Mouse (Mus musculus): ENCODE results near the gene Pard6b. TPM values are rescaled to one million over a fixed set of nuclear protein-coding genes. Genes with fewer than 3 reads are reported as not detected.
A peak's percentile ranks its signal among the peaks of the same experiment; 100 is the strongest.

Gene Pard6b
- polyA plus RNA-seq (2011; ENCODE audit: insufficient read depth, insufficient read length, low read depth, missing spikeins): 55.0 and 55.3 TPM in 2 replicates

GRCm38 (mm10) chr2:168080431-168081246 is at the start of gene Pard6b:
Pard6b (plus strand) TSS chr2:168081004.
- Histone ChIP-seq H3K4me3 (ENCODE audit: low read depth, low read length) (peak within 1 kb of the TSS; percentile 72), H3K27me3 (ENCODE audit: control insufficient read depth, insufficient read depth, low read length, poor library complexity, severe bottlenecking) (no peaks in the 10 kb centered on the region), H3K27ac (ENCODE audit: insufficient read depth, low read length) (peak within 1 kb of the TSS; percentile 71), H3K36me3 (ENCODE audit: control insufficient read depth, insufficient read depth, low read length, poor library complexity, severe bottlenecking) (no peaks in the 10 kb centered on the region), H3K9ac (ENCODE audit: low read depth, poor library complexity, severe bottlenecking) (peak within 1 kb of the TSS; percentile 90), H3K4me1 (ENCODE audit: control insufficient read depth, insufficient read depth, low read length) (peaks cover 2% of the 10 kb centered on the region), H3K9me3 (replicated peaks; ENCODE audit: control insufficient read depth, insufficient read depth, low read length, poor library complexity, severe bottlenecking) (no peaks in the 10 kb centered on the region)
- TF ChIP-seq CTCF (IDR thresholded peaks at IDR 0.05; ENCODE audit: low read depth, low read length) (no peak), EP300 (IDR thresholded peaks at IDR 0.05; ENCODE audit: insufficient read depth, low read depth, low read length) (peak; percentile 36; the same call in 1 of the 2 replicates), POLR2A (IDR thresholded peaks at IDR 0.05; ENCODE audit: insufficient read depth, low read length) (peak; percentile 66)

GRCm38 (mm10) chr2:168031842-168032241 is 49.0 kb upstream of the Pard6b start:
- no peaks in the 10 kb centered on the region for H3K27me3 ChIP-seq (ENCODE audit: control insufficient read depth, insufficient read depth, low read length, poor library complexity, severe bottlenecking)
- H3K36me3 ChIP-seq (ENCODE audit: control insufficient read depth, insufficient read depth, low read length, poor library complexity, severe bottlenecking): no peaks in the 10 kb centered on the region
- H3K9me3 ChIP-seq (replicated peaks; ENCODE audit: control insufficient read depth, insufficient read depth, low read length, poor library complexity, severe bottlenecking): no peaks in the 10 kb centered on the region; the same call in 1 of the 2 replicates
- H3K4me1 ChIP-seq (ENCODE audit: control insufficient read depth, insufficient read depth, low read length): no peaks in the 10 kb centered on the region
- H3K4me3 ChIP-seq (ENCODE audit: low read depth, low read length): no peak overlapping the region
- H3K27ac ChIP-seq (ENCODE audit: insufficient read depth, low read length): no peak overlapping the region
- H3K9ac ChIP-seq (ENCODE audit: low read depth, poor library complexity, severe bottlenecking): no peak overlapping the region
- TF ChIP-seq CTCF (IDR thresholded peaks at IDR 0.05; ENCODE audit: low read depth, low read length) (no peak), EP300 (IDR thresholded peaks at IDR 0.05; ENCODE audit: insufficient read depth, low read depth, low read length) (no peak), POLR2A (IDR thresholded peaks at IDR 0.05; ENCODE audit: insufficient read depth, low read length) (no peak)

GRCm38 (mm10) chr2:168033905-168034304 is 46.9 kb upstream of the Pard6b start:
- Histone ChIP-seq H3K9me3 (replicated peaks; ENCODE audit: control insufficient read depth, insufficient read depth, low read length, poor library complexity, severe bottlenecking) (no peaks in the 10 kb centered on the region), H3K27me3 (ENCODE audit: control insufficient read depth, insufficient read depth, low read length, poor library complexity, severe bottlenecking) (no peaks in the 10 kb centered on the region), H3K4me3 (ENCODE audit: low read depth, low read length) (no peak overlapping the region), H3K27ac (ENCODE audit: insufficient read depth, low read length) (no peak overlapping the region), H3K36me3 (ENCODE audit: control insufficient read depth, insufficient read depth, low read length, poor library complexity, severe bottlenecking) (no peaks in the 10 kb centered on the region), H3K9ac (ENCODE audit: low read depth, poor library complexity, severe bottlenecking) (no peak overlapping the region), H3K4me1 (ENCODE audit: control insufficient read depth, insufficient read depth, low read length) (no peaks in the 10 kb centered on the region)
- no peak for TF ChIP-seq POLR2A (IDR thresholded peaks at IDR 0.05; ENCODE audit: insufficient read depth, low read length)
- no peak for TF ChIP-seq EP300 (IDR thresholded peaks at IDR 0.05; ENCODE audit: insufficient read depth, low read depth, low read length)
- TF ChIP-seq CTCF (IDR thresholded peaks at IDR 0.05; ENCODE audit: low read depth, low read length): no peak

- no peaks in the 10 kb centered on the region for H3K9me3 ChIP-seq (replicated peaks; ENCODE audit: control insufficient read depth, insufficient read depth, low read length, poor library complexity, severe bottlenecking)
- H3K4me1 ChIP-seq (ENCODE audit: control insufficient read depth, insufficient read depth, low read length): no peaks in the 10 kb centered on the region
- no peak overlapping the region for H3K27ac ChIP-seq (ENCODE audit: insufficient read depth, low read length)
- H3K27me3 ChIP-seq (ENCODE audit: control insufficient read depth, insufficient read depth, low read length, poor library complexity, severe bottlenecking): no peaks in the 10 kb centered on the region
- TF ChIP-seq EP300 (IDR thresholded peaks at IDR 0.05; ENCODE audit: insufficient read depth, low read depth, low read length) (no peak), CTCF (IDR thresholded peaks at IDR 0.05; ENCODE audit: low read depth, low read length) (no peak), POLR2A (IDR thresholded peaks at IDR 0.05; ENCODE audit: insufficient read depth, low read length) (no peak)
- H3K4me3 ChIP-seq (ENCODE audit: low read depth, low read length): no peak overlapping the region
- H3K36me3 ChIP-seq (ENCODE audit: control insufficient read depth, insufficient read depth, low read length, poor library complexity, severe bottlenecking): no peaks in the 10 kb centered on the region
- no peak overlapping the region for H3K9ac ChIP-seq (ENCODE audit: low read depth, poor library complexity, severe bottlenecking)
Observed at GRCm38 (mm10) chr2:168035907-168036306, 44.9 kb upstream of the Pard6b start.

- H3K36me3 ChIP-seq (ENCODE audit: control insufficient read depth, insufficient read depth, low read length, poor library complexity, severe bottlenecking): no peaks in the 10 kb centered on the region
- H3K9me3 ChIP-seq (replicated peaks; ENCODE audit: control insufficient read depth, insufficient read depth, low read length, poor library complexity, severe bottlenecking): no peaks in the 10 kb centered on the region
- TF ChIP-seq CTCF (IDR thresholded peaks at IDR 0.05; ENCODE audit: low read depth, low read length) (no peak), POLR2A (IDR thresholded peaks at IDR 0.05; ENCODE audit: insufficient read depth, low read length) (no peak), EP300 (IDR thresholded peaks at IDR 0.05; ENCODE audit: insufficient read depth, low read depth, low read length) (no peak)
- H3K9ac ChIP-seq (ENCODE audit: low read depth, poor library complexity, severe bottlenecking): no peak overlapping the region
- H3K27me3 ChIP-seq (ENCODE audit: control insufficient read depth, insufficient read depth, low read length, poor library complexity, severe bottlenecking): no peaks in the 10 kb centered on the region
- H3K4me3 ChIP-seq (ENCODE audit: low read depth, low read length): no peak overlapping the region
- H3K27ac ChIP-seq (ENCODE audit: insufficient read depth, low read length): no peak overlapping the region
- no peaks in the 10 kb centered on the region for H3K4me1 ChIP-seq (ENCODE audit: control insufficient read depth, insufficient read depth, low read length)
Observed at GRCm38 (mm10) chr2:168037063-168037462, 43.7 kb upstream of the Pard6b start.

GRCm38 (mm10) chr2:168040751-168041150 is 40.1 kb upstream of the Pard6b start:
- TF ChIP-seq POLR2A (IDR thresholded peaks at IDR 0.05; ENCODE audit: insufficient read depth, low read length) (no peak), CTCF (IDR thresholded peaks at IDR 0.05; ENCODE audit: low read depth, low read length) (no peak), EP300 (IDR thresholded peaks at IDR 0.05; ENCODE audit: insufficient read depth, low read depth, low read length) (no peak)
- Histone ChIP-seq H3K9ac (ENCODE audit: low read depth, poor library complexity, severe bottlenecking) (no peak overlapping the region), H3K4me1 (ENCODE audit: control insufficient read depth, insufficient read depth, low read length) (no peaks in the 10 kb centered on the region), H3K36me3 (ENCODE audit: control insufficient read depth, insufficient read depth, low read length, poor library complexity, severe bottlenecking) (no peaks in the 10 kb centered on the region), H3K9me3 (replicated peaks; ENCODE audit: control insufficient read depth, insufficient read depth, low read length, poor library complexity, severe bottlenecking) (no peaks in the 10 kb centered on the region), H3K4me3 (ENCODE audit: low read depth, low read length) (no peak overlapping the region), H3K27me3 (ENCODE audit: control insufficient read depth, insufficient read depth, low read length, poor library complexity, severe bottlenecking) (no peaks in the 10 kb centered on the region), H3K27ac (ENCODE audit: insufficient read depth, low read length) (no peak overlapping the region)
